ENCODE assay signal across 8 mouse cellular contexts in the genomic region with DNA sequence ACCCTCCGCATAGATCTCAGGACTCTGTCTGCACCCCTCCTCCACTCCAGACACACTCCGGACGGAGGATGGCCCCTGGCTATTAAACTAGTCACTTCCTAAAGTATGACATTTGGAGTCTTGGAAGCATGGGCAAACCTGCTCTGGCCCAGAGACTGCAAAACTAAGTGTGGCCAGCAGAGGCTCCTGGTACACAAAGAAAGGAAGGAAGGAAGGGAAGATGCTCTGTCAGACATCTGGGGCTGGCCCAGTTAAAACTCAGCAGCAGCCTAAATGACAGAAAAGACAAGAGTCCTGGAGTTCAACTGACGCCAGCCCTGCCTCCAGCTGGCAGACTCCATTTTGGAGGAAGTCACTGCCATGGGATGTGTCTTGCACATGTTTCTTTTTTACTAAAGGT.
DNase-seq lines count a peak whose midpoint lies in the region; ATAC-seq lines count a peak whose summit lies in the region.

No protein-coding gene starts in this region.

- H3K4me2 ChIP-seq in forebrain, embryonic 13.5 days = no peak overlapping the region

- H3K36me3 ChIP-seq in forebrain, embryonic 10.5 days (replicated peaks) = no peaks in the 10 kb centered on the region
- H3K36me3 ChIP-seq in forebrain, embryonic 13.5 days (ENCODE audit: poor library complexity, severe bottlenecking) = no peaks in the 10 kb centered on the region

- H3K9ac ChIP-seq in forebrain, embryonic 13.5 days = no peak overlapping the region

- H3K9me3 ChIP-seq in forebrain, embryonic 10.5 days = no peaks in the 10 kb centered on the region
- no peaks in the 10 kb centered on the region for H3K9me3 ChIP-seq in forebrain, embryonic 13.5 days (replicated peaks)

- peak; percentile 28 for DNase-seq in forebrain, embryonic 10.5 days (ENCODE audit: extremely low spot score, low spot score)
- peak; percentile 76 for DNase-seq in cerebellum, postnatal 10 days
- peak; percentile 15 to 21 for DNase-seq in layer of hippocampus, postnatal 25 days (ENCODE audit: extremely low spot score in 1 of 2, low spot score in 1 of 2)
- DNase-seq in testis, postnatal 10 days (ENCODE audit: low spot score) = peak; percentile 57

- ATAC-seq in forebrain, embryonic 13.5 days = no peak
- peak; percentile 39 for ATAC-seq in CD4-positive, CD25-positive, alpha-beta regulatory T cell, adult 4 months
- ATAC-seq in hematopoietic stem cell, adult 5-6 weeks (replicated peaks in 1 of 2; ENCODE audit: insufficient read depth in 1 of 2, low FRiP score in 2 of 2, low TSS enrichment in 1 of 2, low read depth in 1 of 2, poor library complexity in 2 of 2, severe bottlenecking in 2 of 2) = peak; percentile 46 to 55; a peak in 2 of 4 replicates
- peak; percentile 68 for ATAC-seq in megakaryocyte-erythroid progenitor cell, adult 5-6 weeks (replicated peaks; ENCODE audit: low FRiP score, low TSS enrichment, poor library complexity, severe bottlenecking)

- H3K27ac ChIP-seq in forebrain, embryonic 10.5 days = no peak overlapping the region
- no peak overlapping the region for H3K27ac ChIP-seq in forebrain, embryonic 13.5 days

- H3K27me3 ChIP-seq in forebrain, embryonic 10.5 days (ENCODE audit: poor library complexity, severe bottlenecking) = no peaks in the 10 kb centered on the region
- no peaks in the 10 kb centered on the region for H3K27me3 ChIP-seq in forebrain, embryonic 13.5 days

- no peaks in the 10 kb centered on the region for H3K4me1 ChIP-seq in forebrain, embryonic 10.5 days
- no peaks in the 10 kb centered on the region for H3K4me1 ChIP-seq in forebrain, embryonic 13.5 days

- 61% methylated on average over 4 of the region's 4 CpGs for WGBS in forebrain, embryonic 10.5 days
- 69% methylated on average over 4 of the region's 4 CpGs for whole genome bisulfite sequencing in forebrain, embryonic 13.5 days

- no peak overlapping the region for H3K4me3 ChIP-seq in forebrain, embryonic 10.5 days
- no peak overlapping the region for H3K4me3 ChIP-seq in forebrain, embryonic 13.5 days

Comparison
In these comparisons a context has a peak if more than half of its experiments do, and no peak if none do; other contexts are left out.
1. DNase-seq: peak in every context shown above with its lines; median percentile 76 in cerebellum, postnatal 10 days; 57 in testis, postnatal 10 days; 28 in forebrain, embryonic 10.5 days; 18 in layer of hippocampus, postnatal 25 days.